Mouse (Mus musculus): ENCODE results near the gene Emg1. TPM values are rescaled to one million over a fixed set of nuclear protein-coding genes. Genes with fewer than 3 reads are reported as not detected.
A peak's percentile ranks its signal among the peaks of the same experiment; 100 is the strongest.

Gene Emg1
- polyA plus RNA-seq, 2 experiments: 103 to 147 TPM

GRCm38 (mm10) chr6:124745490-124746295, 33.7 kb upstream of the Emg1 start:
- Histone ChIP-seq H3K4me3 (ENCODE audit: insufficient read depth in 1 of 2, low read depth in 2 of 2, low read length in 2 of 2) (peak overlapping the region; percentile 36 to 70), H3K9ac (replicated peaks) (peak overlapping the region; percentile 88), H3K9me3 (ENCODE audit: control insufficient read depth, low read length) (no peaks in the 10 kb centered on the region), H3K4me2 (ENCODE audit: low read depth) (peak overlapping the region; percentile 97), H3K27me3 (ENCODE audit: control insufficient read depth, insufficient read depth, low read length) (no peaks in the 10 kb centered on the region), H3K36me3 (replicated peaks; ENCODE audit: control insufficient read depth, insufficient read depth, low read depth) (no peaks in the 10 kb centered on the region), H3K27ac (peak overlapping the region; percentile 58), H3K4me1 (replicated peaks; ENCODE audit: control insufficient read depth in 2 of 2, insufficient read depth in 2 of 2, low read length in 1 of 2) (peaks cover 3 to 9% of the 10 kb centered on the region in 2 experiments; a peak in 3 of 4 replicates)
- under 1% methylated on average over 85 of the region's 85 CpGs for WGBS (ENCODE audit: insufficient replicate concordance)
- TF ChIP-seq CTCF (IDR thresholded peaks at IDR 0.05; ENCODE audit: low read depth): peak; percentile 90
- no peak for TF ChIP-seq EP300 (IDR thresholded peaks at IDR 0.05; ENCODE audit: low read depth)
- ATAC-seq (ENCODE audit: insufficient read depth): peak; percentile 77
- DNase-seq (ENCODE audit: low read depth in 3 of 3, low spot score in 3 of 3): peak; percentile 90 to 92 (median 90)

GRCm38 (mm10) chr6:124744755-124745321, 32.9 kb upstream of the Emg1 start:
- no peaks in the 10 kb centered on the region for H3K27me3 ChIP-seq (ENCODE audit: control insufficient read depth, insufficient read depth, low read length)
- no peak for DNase-seq (ENCODE audit: low read depth in 3 of 3, low spot score in 3 of 3)
- H3K9ac ChIP-seq (replicated peaks): no peak overlapping the region
- H3K36me3 ChIP-seq (replicated peaks; ENCODE audit: control insufficient read depth, insufficient read depth, low read depth): no peaks in the 10 kb centered on the region
- peak overlapping the region; percentile 4 to 70; a peak in 3 of 4 replicates for H3K4me3 ChIP-seq (ENCODE audit: insufficient read depth in 1 of 2, low read depth in 2 of 2, low read length in 2 of 2)
- H3K9me3 ChIP-seq (ENCODE audit: control insufficient read depth, low read length): no peaks in the 10 kb centered on the region
- WGBS (ENCODE audit: insufficient replicate concordance): 64% methylated on average over 26 of the region's 26 CpGs
- H3K4me2 ChIP-seq (ENCODE audit: low read depth): peak overlapping the region; percentile 97
- no peak overlapping the region for H3K27ac ChIP-seq
- H3K4me1 ChIP-seq (replicated peaks; ENCODE audit: control insufficient read depth in 2 of 2, insufficient read depth in 2 of 2, low read length in 1 of 2): peaks cover 6 to 12% of the 10 kb centered on the region in 2 experiments
- no peak for TF ChIP-seq CTCF (IDR thresholded peaks at IDR 0.05; ENCODE audit: low read depth)
- no peak for TF ChIP-seq EP300 (IDR thresholded peaks at IDR 0.05; ENCODE audit: low read depth)
- ATAC-seq (ENCODE audit: insufficient read depth): no peak

GRCm38 (mm10) chr6:124743647-124744046, 31.7 kb upstream of the Emg1 start:
- DNase-seq (ENCODE audit: low read depth in 3 of 3, low spot score in 3 of 3) (no peak), ATAC-seq (ENCODE audit: insufficient read depth) (no peak)
- no peak overlapping the region for H3K4me3 ChIP-seq (ENCODE audit: insufficient read depth in 1 of 2, low read depth in 2 of 2, low read length in 2 of 2)
- H3K9ac ChIP-seq (replicated peaks): no peak overlapping the region
- H3K4me2 ChIP-seq (ENCODE audit: low read depth): no peak overlapping the region
- H3K27me3 ChIP-seq (ENCODE audit: control insufficient read depth, insufficient read depth, low read length): no peaks in the 10 kb centered on the region
- no peak overlapping the region for H3K27ac ChIP-seq
- TF ChIP-seq EP300 (IDR thresholded peaks at IDR 0.05; ENCODE audit: low read depth) (no peak), CTCF (IDR thresholded peaks at IDR 0.05; ENCODE audit: low read depth) (no peak)
- H3K9me3 ChIP-seq (ENCODE audit: control insufficient read depth, low read length): no peaks in the 10 kb centered on the region
- WGBS (ENCODE audit: insufficient replicate concordance): 72% methylated on average over 8 of the region's 8 CpGs
- H3K4me1 ChIP-seq (replicated peaks; ENCODE audit: control insufficient read depth in 2 of 2, insufficient read depth in 2 of 2, low read length in 1 of 2): peaks cover 14 to 24% of the 10 kb centered on the region in 2 experiments
- H3K36me3 ChIP-seq (replicated peaks; ENCODE audit: control insufficient read depth, insufficient read depth, low read depth): no peaks in the 10 kb centered on the region

- no peak overlapping the region for H3K4me2 ChIP-seq (ENCODE audit: low read depth)
- H3K27me3 ChIP-seq (ENCODE audit: control insufficient read depth, insufficient read depth, low read length): no peaks in the 10 kb centered on the region
- H3K36me3 ChIP-seq (replicated peaks; ENCODE audit: control insufficient read depth, insufficient read depth, low read depth): no peaks in the 10 kb centered on the region
- ATAC-seq (ENCODE audit: insufficient read depth): no peak
- H3K9ac ChIP-seq (replicated peaks): no peak overlapping the region
- TF ChIP-seq EP300 (IDR thresholded peaks at IDR 0.05; ENCODE audit: low read depth): no peak
- no peak for TF ChIP-seq CTCF (IDR thresholded peaks at IDR 0.05; ENCODE audit: low read depth)
- 84% methylated on average over 15 of the region's 15 CpGs for WGBS (ENCODE audit: insufficient replicate concordance)
- no peak for DNase-seq (ENCODE audit: low read depth in 3 of 3, low spot score in 3 of 3)
- H3K27ac ChIP-seq: no peak overlapping the region
- H3K4me1 ChIP-seq (replicated peaks; ENCODE audit: control insufficient read depth in 2 of 2, insufficient read depth in 2 of 2, low read length in 1 of 2): peaks cover 14 to 26% of the 10 kb centered on the region in 2 experiments
- no peaks in the 10 kb centered on the region for H3K9me3 ChIP-seq (ENCODE audit: control insufficient read depth, low read length)
- no peak overlapping the region for H3K4me3 ChIP-seq (ENCODE audit: insufficient read depth in 1 of 2, low read depth in 2 of 2, low read length in 2 of 2)
These were observed 31.0 kb upstream of the Emg1 start for GRCm38 (mm10) chr6:124742839-124743514.

GRCm38 (mm10) chr6:124741842-124742241, 29.9 kb upstream of the Emg1 start:
- Histone ChIP-seq H3K27me3 (ENCODE audit: control insufficient read depth, insufficient read depth, low read length) (no peaks in the 10 kb centered on the region), H3K9me3 (ENCODE audit: control insufficient read depth, low read length) (no peaks in the 10 kb centered on the region), H3K36me3 (replicated peaks; ENCODE audit: control insufficient read depth, insufficient read depth, low read depth) (no peaks in the 10 kb centered on the region), H3K4me3 (ENCODE audit: insufficient read depth in 1 of 2, low read depth in 2 of 2, low read length in 2 of 2) (peak overlapping the region; percentile 62 to 67; a peak in 3 of 4 replicates), H3K4me1 (replicated peaks; ENCODE audit: control insufficient read depth in 2 of 2, insufficient read depth in 2 of 2, low read length in 1 of 2) (peaks cover 14 to 27% of the 10 kb centered on the region in 2 experiments), H3K27ac (peak overlapping the region; percentile 91), H3K9ac (replicated peaks) (peak overlapping the region; percentile 76), H3K4me2 (ENCODE audit: low read depth) (peak overlapping the region; percentile 92)
- DNase-seq (ENCODE audit: low read depth in 3 of 3, low spot score in 3 of 3): no peak
- ATAC-seq (ENCODE audit: insufficient read depth): no peak
- WGBS (ENCODE audit: insufficient replicate concordance): 79% methylated on average over 3 of the region's 3 CpGs
- TF ChIP-seq CTCF (IDR thresholded peaks at IDR 0.05; ENCODE audit: low read depth) (no peak), EP300 (IDR thresholded peaks at IDR 0.05; ENCODE audit: low read depth) (no peak)

Data from liver, embryonic 14.5 days (tissue).